Mouse (Mus musculus): ENCODE results near the gene Slc2a1. TPM values are rescaled to one million over a fixed set of nuclear protein-coding genes. Genes with fewer than 3 reads are reported as not detected.

Gene Slc2a1
- polyA plus RNA-seq, 1 experiment from 2014 or later = 166 TPM

DNA sequence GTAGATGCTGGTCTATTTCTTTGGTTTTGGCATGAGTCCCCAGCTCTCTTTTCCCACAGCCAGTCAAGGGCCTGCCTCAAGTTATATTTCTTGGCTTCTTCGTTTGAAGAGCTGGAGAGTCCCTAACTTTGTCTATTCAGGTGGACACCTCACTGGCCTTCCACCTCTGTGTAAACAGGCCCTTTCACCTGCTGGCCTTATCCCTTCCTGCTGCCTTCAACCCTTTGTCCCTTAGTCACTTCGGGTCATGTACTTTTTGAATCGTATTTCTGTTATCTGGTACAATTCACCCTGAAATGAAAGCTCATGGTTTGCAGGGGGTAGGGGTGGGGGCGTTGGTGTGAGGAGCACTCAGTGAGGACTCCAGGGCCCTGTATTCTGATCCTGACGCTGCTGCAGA lies 10.8 kb downstream of the Slc2a1 start:
- Histone ChIP-seq H3K4me1 (ENCODE audit: control insufficient read depth in 2 of 2, insufficient read depth in 2 of 2, low read length in 2 of 2) (peaks cover 68 to 95% of the 10 kb centered on the region in 2 experiments), H3K27ac (replicated peaks in 1 of 2; ENCODE audit: control insufficient read depth in 1 of 2, insufficient read depth in 1 of 2, low read depth in 2 of 2, low read length in 2 of 2) (peak overlapping the region; percentile 94 to 97), H3K9me3 (ENCODE audit: control insufficient read depth, low read length) (no peaks in the 10 kb centered on the region), H3K4me2 (ENCODE audit: low read length) (0 out of 2 replicates have a peak overlapping the region, but pooled peaks have one; percentile 27), H3K36me3 (ENCODE audit: control insufficient read depth, insufficient read depth, low read length) (peaks cover 53% of the 10 kb centered on the region), H3K9ac (ENCODE audit: low read length) (peak overlapping the region; percentile 57), H3K4me3 (ENCODE audit: control insufficient read depth in 1 of 2, insufficient read depth in 1 of 2, low read depth in 1 of 2, low read length in 2 of 2) (no peak overlapping the region), H3K27me3 (ENCODE audit: control insufficient read depth, insufficient read depth, low read length) (no peaks in the 10 kb centered on the region)
- 53% methylated on average over 5 of the region's 5 CpGs for WGBS
- no peak for ATAC-seq (ENCODE audit: insufficient number of reproducible peaks, insufficient read depth, low FRiP score, low read depth)

DNA sequence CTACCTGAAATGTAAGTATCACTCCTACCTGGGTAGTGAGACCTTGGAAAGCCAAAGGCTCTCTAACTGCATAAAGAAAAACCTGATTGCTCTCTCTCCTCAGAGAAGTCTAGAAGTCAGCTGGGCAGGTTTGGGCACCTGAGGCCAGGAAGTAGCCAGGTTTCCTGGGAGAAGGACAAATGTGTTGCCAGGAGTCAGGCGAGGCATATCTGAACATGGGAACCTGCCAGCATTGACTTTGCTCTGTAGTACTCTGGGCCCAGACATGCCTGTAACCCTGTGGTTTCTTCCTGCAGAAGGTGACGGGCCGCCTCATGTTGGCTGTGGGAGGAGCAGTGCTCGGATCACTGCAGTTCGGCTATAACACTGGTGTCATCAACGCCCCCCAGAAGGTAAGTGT lies 11.6 kb downstream of the Slc2a1 start:
- H3K4me3 ChIP-seq (ENCODE audit: control insufficient read depth in 1 of 2, insufficient read depth in 1 of 2, low read depth in 1 of 2, low read length in 2 of 2) = no peak overlapping the region
- H3K27me3 ChIP-seq (ENCODE audit: control insufficient read depth, insufficient read depth, low read length) = no peaks in the 10 kb centered on the region
- H3K9ac ChIP-seq (ENCODE audit: low read length) = no peak overlapping the region
- H3K36me3 ChIP-seq (ENCODE audit: control insufficient read depth, insufficient read depth, low read length) = peaks cover 58% of the 10 kb centered on the region
- peaks cover 72 to 96% of the 10 kb centered on the region in 2 experiments for H3K4me1 ChIP-seq (ENCODE audit: control insufficient read depth in 2 of 2, insufficient read depth in 2 of 2, low read length in 2 of 2)
- H3K4me2 ChIP-seq (ENCODE audit: low read length) = no peak overlapping the region
- WGBS = 66% methylated on average over 6 of the region's 6 CpGs
- no peaks in the 10 kb centered on the region for H3K9me3 ChIP-seq (ENCODE audit: control insufficient read depth, low read length)
- no peak for ATAC-seq (ENCODE audit: insufficient number of reproducible peaks, insufficient read depth, low FRiP score, low read depth)
- peak overlapping the region in 1 of 2 experiments; percentile 97; a peak in 2 of 4 replicates for H3K27ac ChIP-seq (replicated peaks in 1 of 2; ENCODE audit: control insufficient read depth in 1 of 2, insufficient read depth in 1 of 2, low read depth in 2 of 2, low read length in 2 of 2)

DNA sequence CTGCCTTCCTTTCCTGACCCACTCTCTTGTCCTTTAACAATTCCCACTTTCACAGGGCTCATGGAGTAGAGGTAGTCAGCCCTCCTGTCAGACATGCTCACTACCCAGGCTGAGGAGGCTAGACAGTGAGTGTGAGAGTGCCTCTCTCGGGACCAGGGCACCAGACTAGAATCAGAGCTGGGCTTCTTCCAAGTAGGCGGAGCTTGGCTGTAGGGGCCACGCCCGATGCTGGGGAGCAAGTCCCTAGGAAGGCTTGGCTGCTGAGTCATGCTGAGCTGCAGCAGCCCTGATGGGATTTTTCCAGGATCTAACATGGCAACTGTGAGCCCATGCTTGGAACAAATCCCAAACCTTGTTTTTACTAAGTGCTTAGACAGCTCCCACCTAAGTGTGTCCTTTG lies 12.7 kb downstream of the Slc2a1 start:
- Histone ChIP-seq H3K27ac (replicated peaks in 1 of 2; ENCODE audit: control insufficient read depth in 1 of 2, insufficient read depth in 1 of 2, low read depth in 2 of 2, low read length in 2 of 2) (peak overlapping the region in 1 of 2 experiments; percentile 54; a peak in 2 of 4 replicates), H3K4me1 (ENCODE audit: control insufficient read depth in 2 of 2, insufficient read depth in 2 of 2, low read length in 2 of 2) (peaks cover 76 to 93% of the 10 kb centered on the region in 2 experiments), H3K27me3 (ENCODE audit: control insufficient read depth, insufficient read depth, low read length) (no peaks in the 10 kb centered on the region), H3K4me2 (ENCODE audit: low read length) (no peak overlapping the region), H3K9ac (ENCODE audit: low read length) (0 out of 2 replicates have a peak overlapping the region, but pooled peaks have one; percentile 21), H3K9me3 (ENCODE audit: control insufficient read depth, low read length) (no peaks in the 10 kb centered on the region), H3K36me3 (ENCODE audit: control insufficient read depth, insufficient read depth, low read length) (peaks cover 68% of the 10 kb centered on the region), H3K4me3 (ENCODE audit: control insufficient read depth in 1 of 2, insufficient read depth in 1 of 2, low read depth in 1 of 2, low read length in 2 of 2) (no peak overlapping the region)
- ATAC-seq (ENCODE audit: insufficient number of reproducible peaks, insufficient read depth, low FRiP score, low read depth) = 0 out of 2 replicates have a peak, but pooled peaks have one; percentile 10
- 16% methylated on average over 4 of the region's 4 CpGs for WGBS

DNA sequence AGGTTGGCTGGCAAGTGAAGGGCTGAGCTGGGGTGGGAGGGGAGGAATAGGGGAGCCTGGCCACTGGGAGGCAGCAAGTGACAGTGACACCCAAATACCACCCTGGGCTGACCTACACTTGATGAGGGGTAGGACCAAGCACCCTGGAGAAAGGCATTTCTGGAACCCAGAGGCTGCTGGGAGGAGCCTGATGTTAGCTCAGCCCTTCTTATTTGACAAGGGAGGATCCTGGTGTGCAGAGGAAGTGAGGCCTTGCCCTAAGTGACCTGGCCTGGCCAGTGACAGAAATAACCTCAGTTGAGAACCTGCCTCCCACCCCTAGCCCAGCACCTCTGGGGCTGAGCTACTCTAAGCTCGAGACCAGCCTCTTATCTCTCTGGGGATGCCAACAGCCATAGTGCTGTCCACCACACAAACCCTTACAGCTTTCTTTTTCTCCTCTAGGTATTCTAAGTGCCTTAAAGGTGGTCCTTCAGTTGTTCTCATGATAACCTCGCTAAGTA lies 16.3 kb downstream of the Slc2a1 start:
- H3K4me3 ChIP-seq (ENCODE audit: control insufficient read depth in 1 of 2, insufficient read depth in 1 of 2, low read depth in 1 of 2, low read length in 2 of 2) = no peak overlapping the region
- H3K4me2 ChIP-seq (ENCODE audit: low read length) = no peak overlapping the region
- no peaks in the 10 kb centered on the region for H3K9me3 ChIP-seq (ENCODE audit: control insufficient read depth, low read length)
- H3K27me3 ChIP-seq (ENCODE audit: control insufficient read depth, insufficient read depth, low read length) = no peaks in the 10 kb centered on the region
- no peak for ATAC-seq (ENCODE audit: insufficient number of reproducible peaks, insufficient read depth, low FRiP score, low read depth)
- peak overlapping the region; percentile 15 to 23; a peak in 3 of 4 replicates for H3K27ac ChIP-seq (replicated peaks in 1 of 2; ENCODE audit: control insufficient read depth in 1 of 2, insufficient read depth in 1 of 2, low read depth in 2 of 2, low read length in 2 of 2)
- peaks cover 65 to 90% of the 10 kb centered on the region in 2 experiments for H3K4me1 ChIP-seq (ENCODE audit: control insufficient read depth in 2 of 2, insufficient read depth in 2 of 2, low read length in 2 of 2)
- 32% methylated on average over 2 of the region's 2 CpGs for WGBS
- peaks cover 86% of the 10 kb centered on the region for H3K36me3 ChIP-seq (ENCODE audit: control insufficient read depth, insufficient read depth, low read length)
- H3K9ac ChIP-seq (ENCODE audit: low read length) = peak overlapping the region; percentile 11

DNA sequence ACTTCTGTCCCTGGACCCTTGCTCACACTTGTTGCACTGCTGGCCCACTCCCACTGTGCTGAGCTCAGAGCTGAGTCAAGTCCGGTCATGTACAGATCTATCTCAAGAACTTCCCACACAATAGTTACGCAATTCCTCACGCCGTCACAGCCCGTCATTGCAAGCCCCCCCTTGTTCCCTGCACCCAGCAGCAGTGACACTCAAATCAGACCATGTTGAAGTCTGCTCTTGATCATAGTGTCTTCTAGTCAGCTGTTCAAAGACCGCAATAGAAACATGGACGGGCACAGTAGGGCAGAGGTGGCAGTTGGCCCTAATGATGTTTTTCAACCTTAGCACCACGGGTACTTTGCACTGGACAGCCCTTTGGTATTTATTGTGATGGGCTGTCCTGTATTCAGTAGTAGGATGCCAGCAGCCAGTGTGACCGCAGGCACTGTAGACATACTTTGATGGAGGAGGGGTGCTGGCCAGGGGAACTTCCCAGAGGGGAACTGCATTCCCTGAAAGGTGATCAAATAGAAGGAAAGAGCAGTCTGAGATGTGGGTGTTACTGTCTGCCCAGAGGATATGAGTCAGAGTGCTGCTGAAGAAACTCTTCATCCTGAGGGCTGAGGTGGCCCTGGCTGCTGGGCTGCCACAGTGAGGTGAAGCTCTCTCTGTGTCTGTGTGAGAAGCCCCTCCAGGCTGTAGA lies 17.2 kb downstream of the Slc2a1 start:
- no peak overlapping the region for H3K4me2 ChIP-seq (ENCODE audit: low read length)
- H3K4me1 ChIP-seq (ENCODE audit: control insufficient read depth in 2 of 2, insufficient read depth in 2 of 2, low read length in 2 of 2) = peaks cover 59 to 81% of the 10 kb centered on the region in 2 experiments
- H3K4me3 ChIP-seq (ENCODE audit: control insufficient read depth in 1 of 2, insufficient read depth in 1 of 2, low read depth in 1 of 2, low read length in 2 of 2) = no peak overlapping the region
- no peaks in the 10 kb centered on the region for H3K27me3 ChIP-seq (ENCODE audit: control insufficient read depth, insufficient read depth, low read length)
- H3K9ac ChIP-seq (ENCODE audit: low read length) = peak overlapping the region; percentile 0; the same call in 1 of the 2 replicates
- WGBS = 51% methylated on average over 9 of the region's 9 CpGs
- no peak; the same call in 1 of the 2 replicates for ATAC-seq (ENCODE audit: insufficient number of reproducible peaks, insufficient read depth, low FRiP score, low read depth)
- no peaks in the 10 kb centered on the region for H3K9me3 ChIP-seq (ENCODE audit: control insufficient read depth, low read length)
- peak overlapping the region; percentile 4 to 15; a peak in 2 of 4 replicates for H3K27ac ChIP-seq (replicated peaks in 1 of 2; ENCODE audit: control insufficient read depth in 1 of 2, insufficient read depth in 1 of 2, low read depth in 2 of 2, low read length in 2 of 2)
- peaks cover 86% of the 10 kb centered on the region for H3K36me3 ChIP-seq (ENCODE audit: control insufficient read depth, insufficient read depth, low read length)

DNA sequence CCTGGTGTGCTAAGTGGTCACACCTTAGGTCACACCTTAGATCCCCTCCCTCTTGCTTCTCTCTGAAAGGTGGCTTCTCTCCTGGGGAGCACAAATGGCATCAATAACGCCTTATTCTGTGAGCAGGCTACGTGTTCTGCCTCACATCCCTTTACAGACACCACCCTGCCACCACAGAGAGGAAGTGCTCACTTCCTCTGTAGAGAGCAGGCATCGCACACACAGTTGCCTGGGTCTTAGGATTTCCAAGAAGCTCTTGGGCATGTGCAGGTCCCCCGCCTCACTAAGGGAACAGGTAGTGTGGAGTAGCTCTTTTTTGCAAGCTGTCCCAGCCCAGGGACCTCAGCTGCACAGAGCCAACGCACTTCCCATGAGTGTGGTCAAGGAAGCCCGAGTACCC lies 18.7 kb downstream of the Slc2a1 start:
- no peak for ATAC-seq (ENCODE audit: insufficient number of reproducible peaks, insufficient read depth, low FRiP score, low read depth)
- peaks cover 86% of the 10 kb centered on the region for H3K36me3 ChIP-seq (ENCODE audit: control insufficient read depth, insufficient read depth, low read length)
- no peak overlapping the region for H3K4me2 ChIP-seq (ENCODE audit: low read length)
- H3K27me3 ChIP-seq (ENCODE audit: control insufficient read depth, insufficient read depth, low read length) = no peaks in the 10 kb centered on the region
- peaks cover 47 to 66% of the 10 kb centered on the region in 2 experiments for H3K4me1 ChIP-seq (ENCODE audit: control insufficient read depth in 2 of 2, insufficient read depth in 2 of 2, low read length in 2 of 2)
- H3K9ac ChIP-seq (ENCODE audit: low read length) = peak overlapping the region; percentile 0; the same call in 1 of the 2 replicates
- H3K4me3 ChIP-seq (ENCODE audit: control insufficient read depth in 1 of 2, insufficient read depth in 1 of 2, low read depth in 1 of 2, low read length in 2 of 2) = no peak overlapping the region
- WGBS = 47% methylated on average over 6 of the region's 6 CpGs
- no peaks in the 10 kb centered on the region for H3K9me3 ChIP-seq (ENCODE audit: control insufficient read depth, low read length)
- peak overlapping the region in 1 of 2 experiments; percentile 42; a peak in 2 of 4 replicates for H3K27ac ChIP-seq (replicated peaks in 1 of 2; ENCODE audit: control insufficient read depth in 1 of 2, insufficient read depth in 1 of 2, low read depth in 2 of 2, low read length in 2 of 2)

DNA sequence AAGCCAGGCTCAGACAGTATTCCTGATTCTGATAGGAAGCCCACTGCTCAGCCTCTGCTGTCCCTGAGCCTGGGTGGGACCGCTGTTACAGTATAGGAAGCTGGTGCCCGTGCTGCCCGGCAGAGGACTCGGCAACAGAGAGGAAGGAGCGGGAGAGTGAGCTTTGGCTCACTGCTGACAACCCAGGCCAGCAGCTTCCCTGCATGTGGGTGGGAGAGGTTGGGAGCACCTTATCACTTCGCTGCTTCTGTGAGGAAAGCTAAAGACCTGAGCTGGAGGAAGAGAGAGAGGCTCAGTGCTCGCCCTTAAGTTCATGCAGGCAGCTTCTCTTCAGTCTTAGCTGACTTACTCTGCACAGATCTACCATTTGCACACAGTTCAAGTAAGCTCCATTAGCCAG lies 20.0 kb downstream of the Slc2a1 start:
- peaks cover 44 to 57% of the 10 kb centered on the region in 2 experiments for H3K4me1 ChIP-seq (ENCODE audit: control insufficient read depth in 2 of 2, insufficient read depth in 2 of 2, low read length in 2 of 2)
- no peak overlapping the region for H3K4me2 ChIP-seq (ENCODE audit: low read length)
- WGBS = 35% methylated on average over 7 of the region's 7 CpGs
- peak overlapping the region; percentile 10; the same call in 1 of the 2 replicates for H3K9ac ChIP-seq (ENCODE audit: low read length)
- no peak for ATAC-seq (ENCODE audit: insufficient number of reproducible peaks, insufficient read depth, low FRiP score, low read depth)
- H3K27ac ChIP-seq (replicated peaks in 1 of 2; ENCODE audit: control insufficient read depth in 1 of 2, insufficient read depth in 1 of 2, low read depth in 2 of 2, low read length in 2 of 2) = peak overlapping the region; percentile 25 to 29; a peak in 1 of 4 replicates
- no peak overlapping the region for H3K4me3 ChIP-seq (ENCODE audit: control insufficient read depth in 1 of 2, insufficient read depth in 1 of 2, low read depth in 1 of 2, low read length in 2 of 2)
- no peaks in the 10 kb centered on the region for H3K27me3 ChIP-seq (ENCODE audit: control insufficient read depth, insufficient read depth, low read length)
- no peaks in the 10 kb centered on the region for H3K9me3 ChIP-seq (ENCODE audit: control insufficient read depth, low read length)
- H3K36me3 ChIP-seq (ENCODE audit: control insufficient read depth, insufficient read depth, low read length) = peaks cover 86% of the 10 kb centered on the region
